Mouse (Mus musculus) bone marrow macrophage, adult 2 months (primary cell): ENCODE results near the gene Ptcra.
A peak's percentile ranks its signal among the peaks of the same experiment; 100 is the strongest.

Experiments
- CTCF ChIP-seq: IDR thresholded peaks from 2 replicates; pipeline ENCODE4 v1.5.1; 2012; ENCODE audit warnings: low read depth, mild to moderate bottlenecking, low read length, moderate library complexity
- POLR2A ChIP-seq: IDR thresholded peaks from 2 replicates; pipeline ENCODE4 v1.6.1; 2012; ENCODE audit warnings: mild to moderate bottlenecking, low read depth, low read length, borderline replicate concordance

DNA sequence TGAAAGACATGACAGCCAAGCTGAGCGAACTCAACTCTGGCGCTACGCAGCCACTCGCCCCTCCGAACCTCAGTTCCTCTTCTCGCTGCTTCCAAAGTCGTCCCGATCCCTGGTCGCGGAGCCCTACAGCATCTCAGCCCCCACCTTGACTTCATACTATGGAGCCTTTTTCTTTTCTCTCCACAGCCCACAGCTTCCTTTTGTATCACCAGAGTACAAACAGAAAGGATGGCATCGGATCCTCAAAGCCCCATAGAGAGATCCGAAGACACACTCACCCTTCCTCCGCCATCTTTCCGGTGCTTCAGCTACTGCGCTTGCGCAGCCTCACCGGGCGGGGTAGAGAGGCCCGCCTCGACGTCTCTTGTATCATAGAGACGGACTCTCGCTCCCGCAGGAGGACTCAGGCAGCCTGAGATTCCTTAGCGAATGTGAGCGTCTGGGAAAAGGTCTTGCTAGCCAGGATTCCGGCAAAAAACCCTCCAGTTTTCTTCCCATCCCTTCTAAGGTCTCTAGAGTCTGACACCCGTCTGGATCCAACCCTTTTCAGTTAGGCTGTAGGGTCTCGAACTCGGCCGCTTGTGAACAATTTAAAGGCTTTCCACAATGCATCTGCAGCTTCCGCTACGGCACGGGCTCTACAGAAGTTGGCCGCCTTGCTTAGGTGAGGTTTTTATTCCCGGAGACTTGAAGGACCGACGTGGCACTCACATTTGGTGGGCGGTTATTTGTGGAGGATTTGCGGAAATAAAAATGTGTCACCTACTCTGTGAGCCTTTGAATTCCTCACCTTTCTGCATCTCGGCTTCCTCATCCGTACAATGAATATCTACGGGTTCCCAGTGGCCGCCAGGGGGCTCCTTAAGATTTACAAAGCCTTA, 19.1 kb upstream of the Ptcra start, which contains the start of gene Rpl7l1:
- TF ChIP-seq CTCF (peak; percentile 73), POLR2A (no peak)
